Mouse (Mus musculus): ENCODE data around the gene Cd200r3.

Cd200r3 gene

GRCm38 (mm10) chr16:44943468-44943867 is at the start of gene Cd200r3:
Gene Cd200r3, plus strand, starts transcription at chr16:44943678.
- no peak for DNase-seq

- no peak for DNase-seq
Observed at GRCm38 (mm10) chr16:44932016-44932415, 11.5 kb upstream of the Cd200r3 start.

GRCm38 (mm10) chr16:44951360-44952114 is 8.1 kb downstream of the Cd200r3 start:
- no peak for DNase-seq

- DNase-seq, result no peak
Observed at GRCm38 (mm10) chr16:44962296-44962695, 18.8 kb downstream of the Cd200r3 start.

GRCm38 (mm10) chr16:44962777-44963176 is 19.3 kb downstream of the Cd200r3 start:
- DNase-seq, result no peak

GRCm38 (mm10) chr16:44964526-44965374 is 21.3 kb downstream of the Cd200r3 start:
- no peak for DNase-seq

- no peak for DNase-seq
Observed at GRCm38 (mm10) chr16:44965428-44965827, 21.9 kb downstream of the Cd200r3 start.

- DNase-seq, result peak; percentile 16
Observed at GRCm38 (mm10) chr16:44965890-44966289, 22.4 kb downstream of the Cd200r3 start.

- peak; percentile 4 for DNase-seq
Observed at GRCm38 (mm10) chr16:44966891-44967290, 23.4 kb downstream of the Cd200r3 start.

- no peak for DNase-seq
Observed at GRCm38 (mm10) chr16:44968113-44968512, 24.6 kb downstream of the Cd200r3 start.

GRCm38 (mm10) chr16:44970925-44971324 is 27.4 kb downstream of the Cd200r3 start:
- DNase-seq, result no peak

- no peak for DNase-seq
Observed at GRCm38 (mm10) chr16:44974042-44974441, 30.6 kb downstream of the Cd200r3 start.

- no peak for DNase-seq
Observed at GRCm38 (mm10) chr16:44976081-44976480, 32.6 kb downstream of the Cd200r3 start.

- DNase-seq, result no peak
Observed at GRCm38 (mm10) chr16:44976892-44977633, 33.6 kb downstream of the Cd200r3 start.

- DNase-seq, result no peak
Observed at GRCm38 (mm10) chr16:44978193-44978592, 34.7 kb downstream of the Cd200r3 start.

GRCm38 (mm10) chr16:44979355-44979896 is 35.9 kb downstream of the Cd200r3 start:
- no peak for DNase-seq

- no peak for DNase-seq
Observed at GRCm38 (mm10) chr16:44982972-44983371, 39.5 kb downstream of the Cd200r3 start.

- DNase-seq, result no peak
Observed at GRCm38 (mm10) chr16:44983379-44984060, 40.0 kb downstream of the Cd200r3 start.

- no peak for DNase-seq
Observed at GRCm38 (mm10) chr16:44984111-44984510, 40.6 kb downstream of the Cd200r3 start.

GRCm38 (mm10) chr16:44984925-44985324 is 41.4 kb downstream of the Cd200r3 start:
- DNase-seq, result no peak

- no peak for DNase-seq
Observed at GRCm38 (mm10) chr16:44986029-44986428, 42.6 kb downstream of the Cd200r3 start.

- no peak for DNase-seq
Observed at GRCm38 (mm10) chr16:44988667-44989357, 45.3 kb downstream of the Cd200r3 start.
